Comparison of ENCODE assay signal across 8 mouse cellular contexts in the genomic region with DNA sequence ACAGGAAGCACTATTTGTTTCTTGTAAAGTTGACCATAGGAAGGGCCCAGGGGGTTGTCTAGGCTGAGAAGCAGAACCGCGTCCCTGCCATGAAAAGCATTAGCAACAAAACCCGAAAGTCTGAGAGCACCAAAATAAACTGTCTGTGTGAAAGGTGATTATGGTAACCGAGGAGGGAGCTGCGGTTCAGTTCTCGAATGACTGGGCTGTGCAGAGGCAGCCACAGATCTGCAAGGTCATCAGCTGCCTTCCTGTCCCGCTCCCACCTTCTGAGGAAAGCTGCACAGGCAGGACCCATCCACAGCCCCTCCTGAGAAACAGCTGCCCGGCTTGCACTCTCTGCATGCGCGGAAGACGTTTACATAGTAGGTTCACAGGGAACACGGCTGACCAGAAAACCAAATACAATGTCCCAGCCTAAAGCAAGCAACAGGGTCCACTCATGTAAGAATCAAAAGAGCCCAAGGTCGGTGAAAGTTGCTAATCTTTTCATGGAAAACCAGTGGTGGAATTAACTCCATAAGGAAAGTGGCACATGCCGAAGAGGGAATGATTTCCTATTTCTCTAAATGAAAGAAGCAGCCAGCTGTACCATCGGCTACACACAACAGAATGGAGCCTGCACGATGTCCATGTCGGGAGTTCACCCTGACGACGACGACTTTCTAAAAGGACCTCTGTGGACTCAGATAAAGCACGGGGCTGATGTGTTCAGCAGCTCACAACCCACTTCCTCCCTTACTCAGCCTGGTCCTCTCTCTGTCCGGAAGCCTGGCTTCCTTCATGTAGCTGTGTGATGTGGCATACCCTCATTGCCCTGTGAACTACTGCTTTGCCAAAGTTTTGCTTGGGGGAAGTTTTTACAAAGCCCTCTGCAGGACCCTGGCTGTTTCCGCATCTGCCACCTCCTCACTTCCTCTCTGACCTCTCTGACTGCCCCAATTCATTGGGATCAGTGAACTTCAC.
DNase-seq lines count a peak whose midpoint lies in the region; ATAC-seq and TF ChIP-seq lines count a peak whose summit lies in the region.

No protein-coding gene starts in this region.

- no peak overlapping the region for H3K4me2 ChIP-seq in heart, postnatal 0 days (ENCODE audit: low read depth, low read length)

- ATAC-seq in heart, postnatal 0 days (ENCODE audit: insufficient read depth, low read depth) = peak; percentile 71
- ATAC-seq in megakaryocyte, adult 5-6 weeks (ENCODE audit: poor library complexity, severe bottlenecking) = peak; percentile 83

- TF ChIP-seq POLR2A in bone marrow, adult 2 months (IDR thresholded peaks at IDR 0.05; ENCODE audit: borderline replicate concordance, control insufficient read depth, low read depth, low read length) = peak; percentile 28; the same call in 1 of the 2 replicates

- H3K4me1 ChIP-seq in bone marrow, adult 2 months (ENCODE audit: control insufficient read depth, insufficient read depth, low read length) = peaks cover 4% of the 10 kb centered on the region
- peaks cover 4% of the 10 kb centered on the region; the same call in 1 of the 2 replicates for H3K4me1 ChIP-seq in heart, postnatal 0 days (ENCODE audit: control insufficient read depth, insufficient read depth)

- H3K4me3 ChIP-seq in bone marrow, adult 2 months (replicated peaks; ENCODE audit: control insufficient read depth, low read depth, low read length) = peak overlapping the region; percentile 47
- no peak overlapping the region for H3K4me3 ChIP-seq in heart, postnatal 0 days (ENCODE audit: low read depth, low read length)

- no peak for TF ChIP-seq CTCF in bone marrow, adult 2 months (IDR thresholded peaks at IDR 0.05; ENCODE audit: control insufficient read depth, insufficient read depth, low read length)
- TF ChIP-seq CTCF in heart, postnatal 0 days (IDR thresholded peaks at IDR 0.05; ENCODE audit: low read depth) = no peak

- TF ChIP-seq EP300 in heart, postnatal 0 days (IDR thresholded peaks at IDR 0.05; ENCODE audit: low read depth) = no peak

- peak; percentile 41 for DNase-seq in layer of hippocampus, adult 9-10 months (ENCODE audit: low spot score)
- DNase-seq in layer of hippocampus, postnatal 36 days = no peak
- DNase-seq in heart, postnatal 0 days (ENCODE audit: low spot score) = no peak
- DNase-seq in thymus, postnatal 4 days = peak; percentile 55
- no peak for DNase-seq in frontal cortex, adult 2 months (ENCODE audit: extremely low spot score in 1 of 2, low spot score in 1 of 2)
- DNase-seq in left cerebral cortex, adult 8-10 months (ENCODE audit: low spot score in 2 of 2) = no peak

- peak overlapping the region; percentile 42 for H3K27ac ChIP-seq in bone marrow, adult 2 months (ENCODE audit: control insufficient read depth, insufficient read depth, low read depth, low read length, poor library complexity)
- peak overlapping the region; percentile 63 for H3K27ac ChIP-seq in heart, postnatal 0 days (ENCODE audit: low read depth)

- peaks cover 28% of the 10 kb centered on the region; the same call in 1 of the 2 replicates for H3K36me3 ChIP-seq in heart, postnatal 0 days (replicated peaks; ENCODE audit: control insufficient read depth, insufficient read depth, low read length)

- no peaks in the 10 kb centered on the region for H3K9me3 ChIP-seq in heart, postnatal 0 days (replicated peaks; ENCODE audit: control insufficient read depth, low read length)

- no peak overlapping the region; the same call in 1 of the 2 replicates for H3K9ac ChIP-seq in heart, postnatal 0 days (replicated peaks; ENCODE audit: low read depth, low read length)

- H3K27me3 ChIP-seq in heart, postnatal 0 days (ENCODE audit: control insufficient read depth, insufficient read depth, low read length) = no peaks in the 10 kb centered on the region

- 1% methylated on average over 23 of the region's 23 CpGs for WGBS in bone marrow, adult 2 months
- WGBS in heart, postnatal 0 days = 41% methylated on average over 23 of the region's 23 CpGs

Comparison
In these comparisons a context has a peak if more than half of its experiments do, and no peak if none do; other contexts are left out.
1. DNase-seq: peak in layer of hippocampus, adult 9-10 months (single experiment) and thymus, postnatal 4 days (single experiment); none in layer of hippocampus, postnatal 36 days (0 of 2), heart, postnatal 0 days (single experiment), frontal cortex, adult 2 months (0 of 2) and left cerebral cortex, adult 8-10 months (0 of 2).